Mouse (Mus musculus) intestine, postnatal 0 days (tissue): ENCODE data around the gene Dhdh. TPM values are rescaled to one million over a fixed set of nuclear protein-coding genes. Genes with fewer than 3 reads are reported as not detected.
"Not testable (repeated sequence)": the region's sequence is repeated elsewhere in the genome, so short reads cannot be mapped to it uniquely, and the experiment has no call there.

ENCODE experiments used
- ATAC-seq: fragments of 200-750 bp; cut with Nextera tagmentation; 2 replicates; pipeline ENCODE4 v1.8.0; 2017; ENCODE audit warnings: mild to moderate bottlenecking, moderate TSS enrichment, moderate library complexity
- H3K27ac ChIP-seq: fragments of 300-500 bp; sonication (generic); 2 replicates; pipeline ENCODE4 v1.5.1; 2014; ENCODE audit warnings: mild to moderate bottlenecking, low read depth, low read length, moderate library complexity
- H3K27me3 ChIP-seq: fragments of 300-500 bp; sonication (generic); replicated peaks from 2 replicates; pipeline ENCODE4 v1.6.1; 2014; ENCODE audit warnings: low read length, mixed read lengths; ENCODE audit not compliant: control insufficient read depth, insufficient read depth
- H3K36me3 ChIP-seq: fragments of 300-500 bp; sonication (generic); 2 replicates; pipeline ENCODE4 v1.6.1; 2014; ENCODE audit warnings: mild to moderate bottlenecking, moderate library complexity; ENCODE audit not compliant: control insufficient read depth, insufficient read depth
- H3K4me1 ChIP-seq: fragments of 300-500 bp; sonication (generic); replicated peaks from 2 replicates; pipeline ENCODE4 v1.6.1; 2014; ENCODE audit warnings: antibody characterized with exemption, low read length, mixed read lengths; ENCODE audit not compliant: control insufficient read depth, insufficient read depth
- H3K4me2 ChIP-seq: fragments of 300-500 bp; sonication (generic); replicated peaks from 2 replicates; pipeline ENCODE4 v1.6.1; 2014; ENCODE audit warnings: low read depth, mild to moderate bottlenecking, moderate library complexity
- H3K4me3 ChIP-seq: fragments of 300-500 bp; sonication (generic); 2 replicates; pipeline ENCODE4 v1.5.1; 2014; ENCODE audit warnings: low read depth, low read length
- H3K9ac ChIP-seq: fragments of 300-500 bp; sonication (generic); 2 replicates; pipeline ENCODE4 v1.6.1; 2014; ENCODE audit warnings: mild to moderate bottlenecking, low read depth, low read length
- H3K9me3 ChIP-seq: fragments of 300-500 bp; sonication (generic); 2 replicates; pipeline ENCODE4 v1.6.1; 2016; ENCODE audit warnings: mixed run types; ENCODE audit not compliant: control insufficient read depth
- CTCF ChIP-seq: sonication (generic); IDR thresholded peaks from 2 replicates; pipeline ENCODE4 v1.5.1; 2016; ENCODE audit warnings: low read depth, mild to moderate bottlenecking, control low read depth, antibody characterized with exemption, moderate library complexity
- WGBS: fragments of 180-500 bp; shearing (Covaris S2); extraction: QIAGEN DNeasy Blood & Tissue Kit; methylation state at CpG from one replicate; pipeline ENCODE4 v1.1.7; 2014; 5-methylcytosine and 5-hydroxymethylcytosine counted together
- polyA plus RNA-seq: library from polyadenylated mRNA; unstranded; fragments of >200 nt; fragmentation: Nextera tagmentation; extraction: Ambion mirVana; gene quantifications from 2 replicates; pipeline ENCODE4 v1.2.1, GENCODE M21; 2015

Gene Dhdh
- polyA plus RNA-seq, 1 experiment from 2014 or later, result 1.1 TPM

GRCm38 (mm10) chr7:45460377-45460776 is 28.2 kb downstream of the Dhdh start:
- H3K9me3 ChIP-seq, result no peaks in the 10 kb centered on the region
- peak overlapping the region; percentile 65 for H3K4me2 ChIP-seq
- H3K9ac ChIP-seq, result peak overlapping the region; percentile 51; the same call in 1 of the 2 replicates
- peaks cover 46% of the 10 kb centered on the region for H3K36me3 ChIP-seq
- peak; percentile 44 for ATAC-seq
- H3K27me3 ChIP-seq, result no peaks in the 10 kb centered on the region
- H3K27ac ChIP-seq, result peak overlapping the region; percentile 94
- WGBS, result 37% methylated on average over 7 of the region's 7 CpGs
- TF ChIP-seq CTCF, result no peak
- H3K4me1 ChIP-seq, result 0 out of 2 replicates have a peak, but pooled peaks cover 9% of the 10 kb centered on the region
- H3K4me3 ChIP-seq, result peak overlapping the region; percentile 74

GRCm38 (mm10) chr7:45459564-45460140 is 29.0 kb downstream of the Dhdh start, which contains the start of gene Ftl1:
TSS of gene Ftl1 (minus strand) at chr7:45459884.
- H3K27ac ChIP-seq, result peak within 1 kb of the TSS; percentile 94
- H3K4me3 ChIP-seq, result peak within 1 kb of the TSS; percentile 74
- not testable (repeated sequence) for H3K4me1 ChIP-seq, H3K9me3 ChIP-seq, H3K27me3 ChIP-seq
- H3K4me2 ChIP-seq, result peak within 1 kb of the TSS; percentile 73
- peaks cover 48% of the 10 kb centered on the region for H3K36me3 ChIP-seq
- peak; percentile 84 for ATAC-seq
- WGBS, result 1% methylated on average over 28 of the region's 37 CpGs
- H3K9ac ChIP-seq, result peak within 1 kb of the TSS; percentile 57

- WGBS, result under 1% methylated on average over 41 of the region's 43 CpGs
- Histone ChIP-seq H3K9me3 (no peaks in the 10 kb centered on the region), H3K4me2 (peak overlapping the region; percentile 73), H3K27ac (peak overlapping the region; percentile 94), H3K9ac (peak overlapping the region; percentile 57), H3K4me3 (peak overlapping the region; percentile 74), H3K4me1 (0 out of 2 replicates have a peak, but pooled peaks cover 9% of the 10 kb centered on the region), H3K36me3 (peaks cover 53% of the 10 kb centered on the region), H3K27me3 (no peaks in the 10 kb centered on the region)
- ATAC-seq, result peak; percentile 32
- no peak for TF ChIP-seq CTCF
Observed at GRCm38 (mm10) chr7:45458748-45459563, 29.6 kb downstream of the Dhdh start.

GRCm38 (mm10) chr7:45457204-45458060 is 31.2 kb downstream of the Dhdh start:
- H3K4me3 ChIP-seq, result peak overlapping the region; percentile 74
- peak; percentile 29 for ATAC-seq
- H3K27me3 ChIP-seq, result no peaks in the 10 kb centered on the region
- TF ChIP-seq CTCF, result no peak
- 32% methylated on average over 9 of the region's 10 CpGs for WGBS
- peaks cover 41% of the 10 kb centered on the region for H3K36me3 ChIP-seq
- peak overlapping the region; percentile 57 for H3K9ac ChIP-seq
- H3K4me1 ChIP-seq, result 0 out of 2 replicates have a peak, but pooled peaks cover 9% of the 10 kb centered on the region
- peak overlapping the region; percentile 73 for H3K4me2 ChIP-seq
- H3K27ac ChIP-seq, result peak overlapping the region; percentile 94
- no peaks in the 10 kb centered on the region for H3K9me3 ChIP-seq

- Histone ChIP-seq H3K4me2 (peak overlapping the region; percentile 73), H3K4me1 (0 out of 2 replicates have a peak, but pooled peaks cover 7% of the 10 kb centered on the region), H3K9me3 (no peaks in the 10 kb centered on the region), H3K9ac (peak overlapping the region; percentile 57), H3K27ac (peak overlapping the region; percentile 94), H3K36me3 (peaks cover 47% of the 10 kb centered on the region), H3K4me3 (0 out of 2 replicates have a peak overlapping the region, but pooled peaks have one; percentile 74), H3K27me3 (no peaks in the 10 kb centered on the region)
- no peak for ATAC-seq
- 36% methylated on average over 9 of the region's 9 CpGs for WGBS
- no peak for TF ChIP-seq CTCF
Observed at GRCm38 (mm10) chr7:45456721-45457203, 31.8 kb downstream of the Dhdh start.
